Mouse (Mus musculus) ES-Bruce4 (cell line): ENCODE measurements at regions not wholly inside any gene's neighbourhood (a gene's known extent, or its start where the extent isn't known, plus 50 kb on each side); places are given as distances from the start of the nearest gene placed in this dataset.

Experiments
- H3K27ac ChIP-seq: 2 replicates; pipeline ENCODE4 v1.5.1; 2012; ENCODE audit warnings: low read length, inconsistent platforms; ENCODE audit not compliant: insufficient read depth
- H3K27me3 ChIP-seq: 2 replicates; pipeline ENCODE4 v1.6.1; 2012; ENCODE audit warnings: mild to moderate bottlenecking, low read length, inconsistent platforms; ENCODE audit not compliant: control insufficient read depth, poor library complexity, insufficient read depth, severe bottlenecking
- H3K36me3 ChIP-seq: 2 replicates; pipeline ENCODE4 v1.6.1; 2012; ENCODE audit warnings: inconsistent platforms, mild to moderate bottlenecking, low read length, moderate library complexity; ENCODE audit not compliant: control insufficient read depth, poor library complexity, insufficient read depth, severe bottlenecking
- H3K4me1 ChIP-seq: one replicate; pipeline ENCODE4 v1.8.1; 2011; ENCODE audit warnings: low read length; ENCODE audit not compliant: control insufficient read depth, insufficient read depth
- H3K4me3 ChIP-seq: 2 replicates; pipeline ENCODE4 v1.5.1; 2011; ENCODE audit warnings: low read depth, mild to moderate bottlenecking, low read length
- H3K9ac ChIP-seq: 2 replicates; pipeline ENCODE4 v1.6.1; 2012; ENCODE audit warnings: low read depth, mild to moderate bottlenecking, inconsistent platforms; ENCODE audit not compliant: poor library complexity, severe bottlenecking
- H3K9me3 ChIP-seq: replicated peaks from 2 replicates; pipeline ENCODE4 v1.6.1; 2012; ENCODE audit warnings: mild to moderate bottlenecking, low read length, inconsistent platforms; ENCODE audit not compliant: control insufficient read depth, poor library complexity, insufficient read depth, severe bottlenecking
- CTCF ChIP-seq: IDR thresholded peaks from one replicate; pipeline ENCODE4 v1.8.1; 2011; ENCODE audit warnings: low read depth, low read length
- EP300 ChIP-seq: IDR thresholded peaks from 2 replicates; pipeline ENCODE4 v1.6.1; 2011; ENCODE audit warnings: low read depth, low read length; ENCODE audit not compliant: insufficient read depth
- POLR2A ChIP-seq: IDR thresholded peaks from one replicate; pipeline ENCODE4 v1.8.1; 2011; ENCODE audit warnings: low read length; ENCODE audit not compliant: insufficient read depth

GRCm38 (mm10) chr10:98703642-98704293 is 210.4 kb upstream of the Atp2b1 start:
- Histone ChIP-seq H3K27me3 (no peaks in the 10 kb centered on the region), H3K9ac (no peak overlapping the region), H3K9me3 (no peaks in the 10 kb centered on the region), H3K36me3 (no peaks in the 10 kb centered on the region), H3K4me1 (no peaks in the 10 kb centered on the region), H3K4me3 (no peak overlapping the region), H3K27ac (no peak overlapping the region)
- TF ChIP-seq POLR2A: no peak
- no peak for TF ChIP-seq EP300
- TF ChIP-seq CTCF: no peak

- TF ChIP-seq CTCF: no peak
- TF ChIP-seq EP300: no peak
- no peak for TF ChIP-seq POLR2A
- Histone ChIP-seq H3K4me3 (no peak overlapping the region), H3K27ac (no peak overlapping the region)
These were observed 209.6 kb upstream of the Atp2b1 start for GRCm38 (mm10) chr10:98704559-98704958.

GRCm38 (mm10) chr10:98717856-98718255 is 196.3 kb upstream of the Atp2b1 start:
- TF ChIP-seq CTCF (no peak), EP300 (no peak), POLR2A (no peak)

More at GRCm38 (mm10) chr10:98704559-98704958, 209.6 kb upstream of the Atp2b1 start:
- H3K4me1 ChIP-seq: no peaks in the 10 kb centered on the region
- H3K9me3 ChIP-seq: no peaks in the 10 kb centered on the region
- no peak overlapping the region for H3K9ac ChIP-seq
- H3K27me3 ChIP-seq: no peaks in the 10 kb centered on the region
- no peaks in the 10 kb centered on the region for H3K36me3 ChIP-seq

GRCm38 (mm10) chr10:98718706-98719105 is 195.5 kb upstream of the Atp2b1 start:
- Histone ChIP-seq H3K9ac (no peak overlapping the region), H3K27me3 (no peaks in the 10 kb centered on the region), H3K4me3 (no peak overlapping the region), H3K4me1 (no peaks in the 10 kb centered on the region), H3K9me3 (no peaks in the 10 kb centered on the region), H3K27ac (no peak overlapping the region), H3K36me3 (no peaks in the 10 kb centered on the region)
- TF ChIP-seq POLR2A (no peak), CTCF (no peak), EP300 (no peak)

More at GRCm38 (mm10) chr10:98717856-98718255, 196.3 kb upstream of the Atp2b1 start:
- H3K9me3 ChIP-seq: no peaks in the 10 kb centered on the region
- H3K27me3 ChIP-seq: no peaks in the 10 kb centered on the region
- H3K9ac ChIP-seq: no peak overlapping the region
- H3K36me3 ChIP-seq: no peaks in the 10 kb centered on the region
- no peaks in the 10 kb centered on the region for H3K4me1 ChIP-seq
- H3K27ac ChIP-seq: no peak overlapping the region
- no peak overlapping the region for H3K4me3 ChIP-seq

- no peaks in the 10 kb centered on the region for H3K4me1 ChIP-seq
- H3K4me3 ChIP-seq: no peak overlapping the region
- TF ChIP-seq EP300 (no peak), CTCF (no peak), POLR2A (no peak)
- H3K27ac ChIP-seq: no peak overlapping the region
- no peaks in the 10 kb centered on the region for H3K27me3 ChIP-seq
- H3K36me3 ChIP-seq: no peaks in the 10 kb centered on the region
- H3K9ac ChIP-seq: no peak overlapping the region
- no peaks in the 10 kb centered on the region for H3K9me3 ChIP-seq
These were observed 193.8 kb upstream of the Atp2b1 start for GRCm38 (mm10) chr10:98720256-98721005.

- Histone ChIP-seq H3K9ac (no peak overlapping the region), H3K9me3 (no peaks in the 10 kb centered on the region), H3K27ac (no peak overlapping the region), H3K36me3 (no peaks in the 10 kb centered on the region), H3K4me3 (no peak overlapping the region), H3K4me1 (no peaks in the 10 kb centered on the region), H3K27me3 (no peaks in the 10 kb centered on the region)
- TF ChIP-seq EP300 (no peak), CTCF (no peak), POLR2A (no peak)
These were observed 189.1 kb upstream of the Atp2b1 start for GRCm38 (mm10) chr10:98725110-98725509.
